Mouse (Mus musculus) cerebellum, postnatal 14 days (tissue): ENCODE measurements around the gene Gm49383.
"Not testable (repeated sequence)": the region's sequence is repeated elsewhere in the genome, so short reads cannot be mapped to it uniquely, and the experiment has no call there.

Experiments used
- DNase-seq, 2 experiments: peaks; one replicate each; pipeline ENCODE4 v3.0.0; 2021; ENCODE audit warnings: mixed read lengths in 2 of 2

Gm49383 gene

GRCm38 (mm10) chr12:69198985-69199384, 2.1 kb upstream of the Gm49383 start:
- DNase-seq, result no peak

- DNase-seq, result peak; percentile 77 to 83
Measured at GRCm38 (mm10) chr12:69198164-69198535, 1.2 kb upstream of the Gm49383 start, which contains the start of gene Dnaaf2. TSS of gene Dnaaf2 (minus strand) at chr12:69198429.

- peak; percentile 71 to 77 for DNase-seq
Measured at GRCm38 (mm10) chr12:69197378-69198163, 667 bp upstream of the Gm49383 start.

DNA sequence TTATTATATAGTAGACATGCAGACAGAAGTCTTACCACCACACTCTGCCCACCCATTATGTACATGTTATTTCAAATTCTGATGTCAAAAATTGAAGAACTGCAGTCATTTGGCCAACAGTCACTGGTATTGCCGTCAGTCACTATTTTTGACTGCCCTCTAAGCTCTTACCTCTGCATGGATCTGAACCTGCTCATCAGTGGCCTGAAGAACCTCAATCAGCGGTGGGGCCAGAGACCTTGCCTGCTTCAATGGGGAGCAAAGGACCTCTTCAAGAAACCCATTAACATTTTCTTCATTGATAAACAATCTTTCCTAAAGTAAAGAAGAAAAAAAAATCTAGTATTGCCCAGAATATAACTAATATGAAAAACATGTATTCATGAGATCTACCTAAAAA, 4.3 kb downstream of the Gm49383 start:
- DNase-seq, result no peak

GRCm38 (mm10) chr12:69191396-69191795, 5.5 kb downstream of the Gm49383 start:
- DNase-seq, result no peak

DNA sequence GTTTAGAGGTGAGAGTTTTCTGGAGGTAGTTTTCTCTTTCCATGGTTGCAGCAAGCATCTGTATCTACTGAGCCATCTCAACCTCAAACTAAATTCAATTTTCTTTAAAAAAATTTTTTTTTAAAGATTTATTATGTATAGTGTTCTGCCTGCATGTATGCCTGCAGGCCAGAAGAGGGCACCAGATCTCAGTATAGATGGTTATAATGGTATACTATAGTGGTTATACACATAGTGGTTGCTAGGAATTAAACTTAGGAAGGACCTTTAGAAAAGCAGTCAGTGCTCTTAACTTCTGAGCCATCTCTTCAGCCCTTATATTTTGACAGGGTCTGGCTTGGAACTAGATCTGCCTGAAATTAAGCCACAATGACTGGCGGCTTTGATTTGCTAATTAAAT, 6.4 kb downstream of the Gm49383 start:
- DNase-seq, result peak in 1 of 2 experiments; percentile 24

DNA sequence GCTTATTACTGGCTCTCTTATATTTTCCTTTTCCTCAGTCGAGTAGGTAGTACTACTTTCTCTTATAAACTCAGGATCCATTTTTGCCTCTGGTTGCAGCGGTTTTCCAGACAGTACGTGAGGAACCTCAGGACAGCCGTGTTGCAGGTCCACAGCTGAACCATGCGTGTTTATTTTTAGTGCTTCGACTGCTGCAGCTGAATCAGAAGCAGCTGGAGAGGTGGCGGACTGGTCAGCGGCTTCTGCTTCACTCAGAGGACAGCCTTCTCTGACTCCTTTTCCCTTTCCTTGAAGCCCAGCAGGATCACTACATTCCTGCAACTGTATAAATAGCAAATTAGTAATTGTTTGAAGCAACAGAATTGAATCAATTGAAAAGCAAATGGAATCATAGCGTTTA, 6.8 kb downstream of the Gm49383 start:
- DNase-seq, result no peak

- no peak for DNase-seq
Measured at GRCm38 (mm10) chr12:69186811-69187471, 10.0 kb downstream of the Gm49383 start.

- DNase-seq, result no peak
Measured at GRCm38 (mm10) chr12:69185371-69185770, 11.5 kb downstream of the Gm49383 start.

GRCm38 (mm10) chr12:69184342-69185295, 12.3 kb downstream of the Gm49383 start:
- DNase-seq, result peak; percentile 69 to 74

GRCm38 (mm10) chr12:69183583-69184308, 13.2 kb downstream of the Gm49383 start, which contains the start of the genes Rpl36al and Mgat2:
TSS of gene Rpl36al (minus strand) at chr12:69184083.
TSS of gene Mgat2 (plus strand) at chr12:69184157.
- DNase-seq, result peak; percentile 100

GRCm38 (mm10) chr12:69181800-69182199, 15.1 kb downstream of the Gm49383 start:
- DNase-seq, result no peak

DNA sequence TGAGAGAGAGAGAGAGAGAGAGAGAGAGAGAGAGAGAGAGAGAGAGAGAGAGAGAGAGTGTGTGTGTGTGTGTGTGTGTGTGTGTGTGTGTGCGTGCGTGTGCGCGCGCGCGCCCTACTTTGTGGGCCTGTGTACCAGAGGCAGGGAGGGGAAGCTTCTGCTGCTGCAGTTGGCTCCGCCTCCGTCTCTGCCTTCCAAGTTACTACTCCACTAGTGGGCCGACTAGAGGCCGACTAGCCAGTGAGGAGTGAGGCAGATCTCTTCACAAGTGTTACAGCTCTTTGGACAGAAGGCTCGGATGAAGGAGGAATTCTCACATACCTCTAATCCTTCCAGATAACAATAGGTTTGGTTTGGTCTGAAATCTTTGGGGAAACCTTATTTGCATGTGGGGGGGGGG, 17.5 kb downstream of the Gm49383 start:
- DNase-seq, result no peak

DNA sequence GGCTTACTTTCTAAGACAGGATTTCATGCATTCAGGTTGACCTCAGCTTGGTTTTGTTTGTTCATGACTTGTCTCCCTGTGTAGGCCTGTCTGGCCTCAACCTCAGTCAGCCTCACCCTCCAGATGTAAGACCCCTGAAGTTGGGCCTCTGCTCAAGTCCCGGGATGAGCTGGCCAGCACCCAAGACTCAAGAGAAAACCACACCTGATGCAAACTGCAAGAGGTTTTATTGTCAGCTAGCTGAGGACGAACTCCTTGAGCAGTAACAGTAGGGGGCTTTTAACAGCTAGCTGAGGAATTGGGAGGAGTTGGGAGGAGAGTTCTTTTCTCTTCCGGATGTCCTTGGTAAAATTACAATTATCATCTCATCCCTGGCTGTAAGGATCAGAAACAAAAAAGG, 19.4 kb downstream of the Gm49383 start:
- DNase-seq, result no peak

GRCm38 (mm10) chr12:69175975-69176374, 20.9 kb downstream of the Gm49383 start:
- no peak for DNase-seq

DNA sequence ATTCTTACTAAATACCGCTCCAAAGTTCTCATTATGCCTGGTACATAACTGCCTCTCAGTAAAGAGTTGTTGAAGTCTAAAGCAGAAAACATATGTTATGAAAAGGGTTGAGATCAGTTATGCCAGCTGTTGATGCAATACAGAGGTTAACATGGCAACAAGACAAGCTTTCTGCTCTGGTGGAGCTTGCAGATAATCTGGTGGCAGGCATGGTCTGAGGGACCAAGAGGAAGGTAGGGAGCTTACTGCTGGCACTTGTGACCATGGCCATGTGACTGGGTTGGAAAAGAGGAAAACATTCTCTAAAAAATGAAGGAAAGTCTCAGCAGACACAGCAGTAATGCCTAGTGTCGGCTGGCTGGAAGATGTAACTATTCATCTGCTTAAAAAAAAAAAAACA, 25.6 kb downstream of the Gm49383 start:
- DNase-seq, result no peak

DNA sequence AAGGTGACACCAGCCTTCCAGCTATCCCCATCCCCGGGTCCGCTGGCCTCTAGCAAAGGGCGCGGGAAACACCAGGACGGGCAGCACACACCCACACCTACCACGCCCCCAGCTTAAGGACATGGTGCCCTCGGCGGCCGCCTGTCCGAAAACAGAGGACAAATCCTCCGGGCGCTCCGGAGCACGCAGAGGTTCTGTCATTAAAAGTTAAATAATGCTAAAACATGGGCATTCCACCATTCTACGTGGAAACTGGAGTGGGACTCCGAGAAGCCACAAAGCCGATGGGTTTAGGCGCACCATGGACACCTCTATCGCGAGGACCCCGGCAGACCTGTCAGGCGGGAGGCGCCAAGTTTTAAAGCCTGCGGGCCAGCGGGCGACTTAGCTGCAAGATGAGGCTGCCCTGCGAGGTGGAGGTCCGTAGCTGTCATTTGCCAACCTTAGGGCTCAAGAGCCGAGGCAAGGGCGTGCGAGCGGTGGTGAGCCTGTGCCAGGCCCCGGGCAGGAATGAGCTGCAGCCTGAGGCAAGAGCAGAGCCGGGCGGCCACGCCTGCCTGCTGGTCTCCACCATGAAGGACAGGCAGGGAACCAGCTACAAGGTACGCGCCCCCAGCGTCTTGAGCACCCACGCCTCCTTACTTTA, 28.3 kb downstream of the Gm49383 start, which contains the start of gene Lrr1:
Gene Lrr1, plus strand, starts transcription at position 354 of the 646 bp plus-strand sequence.
- peak; percentile 90 to 94 for DNase-seq

DNA sequence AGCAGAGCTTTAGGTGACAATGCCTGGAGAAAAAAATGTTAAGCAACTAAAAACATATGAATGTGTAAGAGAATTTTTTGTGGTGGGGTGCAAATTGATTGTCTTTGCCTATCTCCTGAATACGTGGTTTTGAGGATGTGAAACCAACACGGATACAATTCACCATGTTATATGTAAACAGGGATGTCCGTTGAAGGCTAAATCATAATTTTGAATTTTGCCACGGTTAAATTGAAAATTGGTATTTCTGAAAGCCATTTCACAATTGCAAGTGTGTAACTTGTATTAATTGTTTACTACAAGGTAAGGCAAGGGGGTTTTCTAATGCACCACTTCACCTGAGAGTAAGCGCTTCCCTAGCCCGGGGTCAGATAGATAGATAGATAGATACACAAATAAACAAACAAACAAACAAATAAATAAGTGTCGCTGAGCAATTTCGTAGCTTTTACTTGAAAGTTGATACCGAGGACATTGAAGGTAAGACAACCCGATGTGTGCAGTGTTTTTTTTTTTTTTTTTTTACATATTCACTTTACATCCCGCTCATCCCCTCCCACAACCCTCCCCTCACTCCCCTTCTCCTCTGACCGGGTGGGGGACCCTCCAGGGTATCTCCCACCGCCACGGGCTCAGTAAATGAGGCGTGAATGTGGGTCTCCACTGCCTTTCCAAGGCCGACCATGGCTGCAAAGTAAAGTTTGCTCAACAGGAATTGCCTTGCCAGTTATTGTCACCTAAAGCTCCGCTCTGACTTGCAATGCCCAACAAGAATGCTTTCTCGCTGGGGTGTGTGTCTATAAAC, 29.0 kb downstream of the Gm49383 start:
- no peak for DNase-seq

- DNase-seq, result not testable (repeated sequence)
Measured at GRCm38 (mm10) chr12:69166861-69167581, 29.9 kb downstream of the Gm49383 start.

DNA sequence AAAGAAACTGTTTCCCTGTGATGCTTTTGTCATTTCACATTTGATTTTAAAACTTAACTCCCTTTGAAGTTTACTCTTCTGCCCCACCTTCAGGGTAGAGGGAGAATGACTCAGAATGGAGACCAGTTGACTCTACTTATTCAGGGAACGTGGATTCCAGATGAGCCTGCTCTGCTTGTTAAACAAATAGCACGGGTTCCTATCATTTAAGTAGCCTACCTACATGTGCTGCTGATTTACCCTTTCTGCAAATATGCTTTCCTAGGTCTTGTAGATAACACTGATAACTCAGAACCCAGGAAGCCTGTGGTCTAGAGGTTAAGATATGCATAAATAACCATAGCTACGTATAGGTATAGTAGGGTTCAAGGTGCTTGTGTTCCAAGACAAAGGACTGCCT, 32.0 kb downstream of the Gm49383 start:
- DNase-seq, result no peak
